Mouse (Mus musculus): ENCODE data around the gene Trpc5. TPM values are rescaled to one million over a fixed set of nuclear protein-coding genes. Genes with fewer than 3 reads are reported as not detected.

The Trpc5 gene
- total RNA-seq (2021), result 10 to 100 TPM; 17.7 to 19.8 TPM

DNA sequence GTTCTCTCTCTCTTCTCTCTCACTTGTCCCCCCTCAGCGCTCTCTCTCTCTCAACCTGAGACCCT is at the start of gene Trpc5:
TSS of gene Trpc5 (minus strand) at position 39 of the 65 bp plus-strand sequence.
- no peak for DNase-seq (ENCODE audit: low spot score in 2 of 2)
- intact Hi-C loops (cut with DNase I), result loop anchor here (5.0 kb wide), 1 partner anchor 619 kb away; no protein-coding TSS in a partner anchor

DNA sequence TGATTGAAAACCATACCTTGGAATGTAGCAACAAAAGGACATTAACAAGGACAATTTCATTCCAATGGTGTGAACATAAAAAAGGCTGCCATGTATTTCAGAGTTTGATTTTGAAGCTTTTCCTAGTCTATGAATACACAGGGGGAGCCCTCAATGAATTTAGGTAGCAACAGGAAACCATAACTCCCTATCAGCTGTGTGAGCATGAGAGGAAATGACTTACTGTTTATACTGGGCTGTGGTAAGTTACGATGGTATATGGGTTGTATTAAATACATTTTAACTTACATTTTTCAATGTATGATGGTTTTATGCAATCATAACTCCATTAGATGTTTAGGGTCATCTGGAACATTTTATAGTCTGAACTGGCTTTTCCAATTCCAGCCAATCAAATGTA is 28.4 kb upstream of the Trpc5 start:
- intact Hi-C loops (cut with DNase I), result no loop called here
- no peak for DNase-seq (ENCODE audit: low spot score in 2 of 2)

DNA sequence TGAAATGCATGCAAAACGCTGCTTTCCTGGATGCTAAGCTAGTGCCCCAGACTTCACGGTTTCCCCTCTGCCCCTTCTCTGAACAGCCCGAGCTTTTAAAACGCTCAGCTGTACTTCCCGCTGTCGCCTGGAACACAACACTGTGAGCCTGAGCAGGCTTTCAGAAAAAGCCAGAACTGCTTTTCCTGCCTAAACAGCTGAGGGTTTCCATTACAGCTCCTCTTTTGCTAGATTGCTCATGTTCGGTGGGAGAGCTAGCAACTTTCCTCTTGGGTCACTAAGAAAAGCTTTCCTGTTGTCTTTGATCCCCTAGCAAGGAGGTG is 1.8 kb upstream of the Trpc5 start:
- DNase-seq (ENCODE audit: low spot score in 2 of 2), result peak in 1 of 2 experiments; percentile 19

DNA sequence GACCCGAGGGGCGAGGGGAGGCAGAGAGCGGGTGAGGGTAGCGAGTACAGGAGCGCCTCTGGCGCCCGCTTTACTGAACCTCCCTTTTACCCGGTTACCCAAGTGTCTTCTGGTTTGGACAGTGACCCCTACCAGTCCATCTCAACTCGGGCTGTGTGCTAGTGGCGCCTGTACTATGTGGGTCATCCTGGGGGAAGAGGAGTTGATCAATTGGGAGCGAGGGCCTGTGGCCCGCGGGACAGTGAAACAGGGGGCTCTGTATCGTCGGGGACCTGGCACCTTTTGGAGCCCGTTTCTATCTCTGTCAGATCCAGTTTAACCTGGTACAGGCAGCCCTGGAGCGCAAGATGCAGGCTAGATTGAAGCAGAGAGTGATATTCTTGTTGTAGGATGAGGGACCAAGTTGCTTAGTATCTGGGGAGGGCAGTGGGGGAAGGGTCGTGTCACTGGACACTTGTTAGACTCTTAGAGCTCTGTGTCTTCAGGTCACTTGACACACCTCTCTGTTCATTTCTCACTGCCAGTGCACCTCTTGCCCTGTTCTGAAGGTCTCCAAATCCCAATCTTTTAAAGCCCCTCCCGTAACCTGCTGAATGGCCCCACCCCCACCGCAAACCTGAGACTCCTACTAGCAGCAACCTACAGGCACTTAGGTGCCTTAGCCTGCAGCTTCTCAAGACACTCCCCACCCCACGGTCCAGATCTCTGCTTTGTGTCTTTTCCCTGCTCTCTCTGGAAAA is 1.3 kb upstream of the Trpc5 start:
- intact Hi-C loops (cut with DNase I), result loop anchor here (5.0 kb wide), 1 partner anchor 618 kb away; no protein-coding TSS in a partner anchor
- DNase-seq (ENCODE audit: low spot score in 2 of 2), result peak in 1 of 2 experiments; percentile 13

More for the DNA sequence above, 1.8 kb upstream of the Trpc5 start:
- intact Hi-C loops (cut with DNase I), result loop anchor here (5.0 kb wide), 1 partner anchor 617 kb away; no protein-coding TSS in a partner anchor

DNA sequence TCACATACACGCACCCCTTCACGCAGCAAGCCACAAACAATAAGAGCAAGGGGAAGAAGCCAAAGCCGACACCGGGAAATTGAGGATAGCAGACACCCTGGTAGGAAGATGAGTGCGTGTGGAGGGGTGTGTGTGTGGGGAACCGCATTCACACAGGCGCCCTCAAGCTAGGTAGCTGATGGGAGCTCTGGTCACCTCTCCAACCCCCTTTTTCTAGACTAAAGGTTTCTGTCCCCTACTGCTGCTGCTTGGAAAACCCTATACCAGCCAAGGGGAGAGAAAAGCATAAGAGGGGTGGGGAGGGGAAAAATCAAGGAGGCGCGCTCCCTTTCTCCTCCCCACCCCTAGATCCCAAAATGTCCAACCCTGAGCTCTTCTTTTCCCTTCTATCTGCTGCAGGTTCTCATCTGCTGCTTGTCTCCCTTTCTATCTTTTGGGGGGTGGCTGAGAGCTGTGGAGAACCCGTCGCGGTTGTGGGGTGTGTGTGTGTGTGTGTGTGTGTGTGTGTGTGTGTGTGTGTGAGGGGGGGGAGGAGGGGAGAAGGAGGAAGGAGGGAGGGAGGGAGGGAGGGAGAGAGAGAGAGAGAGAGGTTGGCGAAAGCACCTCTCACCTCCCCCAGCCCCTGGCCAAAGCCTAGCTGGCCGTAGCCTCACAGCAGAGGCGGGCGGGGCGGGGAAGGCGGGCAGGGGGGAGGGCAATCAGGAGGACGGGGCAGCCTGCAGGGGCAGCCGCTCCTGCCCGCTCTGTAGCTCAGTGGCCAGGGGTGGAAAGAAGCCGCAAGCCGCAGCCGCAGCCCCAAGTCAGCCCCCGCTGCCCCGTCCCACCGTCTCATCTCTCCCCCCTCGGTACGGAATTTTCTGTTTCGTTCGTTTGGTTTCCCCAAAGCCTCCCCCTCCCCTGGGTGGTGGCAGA is 483 bp upstream of the Trpc5 start, which contains the start of gene Rtl4:
TSS of gene Rtl4 (plus strand) at position 701 of the 912 bp plus-strand sequence.
- intact Hi-C loops (cut with DNase I), result loop anchor here (5.0 kb wide), 1 partner anchor 619 kb away; no protein-coding TSS in a partner anchor
- DNase-seq (ENCODE audit: low spot score in 2 of 2), result peak in 1 of 2 experiments; percentile 4

DNA sequence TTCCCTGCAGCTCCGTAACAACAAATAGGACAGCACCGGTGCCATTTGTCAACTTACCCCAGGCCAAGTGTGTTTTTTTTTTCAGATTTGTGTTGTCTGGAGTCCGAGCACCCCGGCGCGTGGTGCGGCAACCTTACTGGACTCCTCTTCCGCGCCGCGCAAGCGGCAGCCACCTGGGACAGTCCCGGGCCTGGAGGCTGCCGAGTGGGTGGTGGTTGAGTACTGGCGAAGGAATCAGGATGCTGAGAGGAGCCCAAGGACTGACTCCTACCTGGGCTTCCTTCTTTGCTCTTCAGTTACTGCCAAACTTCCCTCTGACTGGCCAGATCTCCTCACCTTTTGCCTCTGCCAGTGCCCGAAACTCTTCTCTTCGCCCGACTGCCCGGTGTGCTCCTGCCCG is 238 bp downstream of the Trpc5 start:
- DNase-seq (ENCODE audit: low spot score in 2 of 2), result peak in 1 of 2 experiments; percentile 3

DNA sequence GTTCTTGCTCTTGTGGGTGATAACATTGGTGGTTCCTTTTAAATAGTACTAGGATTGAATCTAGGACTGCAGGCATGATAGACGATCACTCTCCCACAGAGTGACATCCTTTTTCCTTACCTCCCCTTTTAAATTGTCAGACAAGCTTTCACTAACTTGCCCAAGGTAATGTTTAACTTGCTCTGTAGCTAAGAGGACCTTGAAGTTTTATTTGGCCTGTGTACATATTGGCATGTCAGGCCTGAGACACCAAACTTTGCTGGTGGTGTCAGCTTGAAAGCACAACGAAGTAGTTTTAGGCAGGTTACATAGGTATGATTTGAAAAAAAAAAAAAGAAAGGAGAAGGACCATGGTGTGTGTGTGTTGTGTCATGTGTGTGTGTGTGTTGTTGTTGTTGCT is 35.8 kb downstream of the Trpc5 start:
- DNase-seq (ENCODE audit: low spot score in 2 of 2), result no peak
- intact Hi-C loops (cut with DNase I), result no loop called here

More for the DNA sequence above, 238 bp downstream of the Trpc5 start:
- intact Hi-C loops (cut with DNase I), result loop anchor here (5.0 kb wide), 1 partner anchor 620 kb away; no protein-coding TSS in a partner anchor

DNA sequence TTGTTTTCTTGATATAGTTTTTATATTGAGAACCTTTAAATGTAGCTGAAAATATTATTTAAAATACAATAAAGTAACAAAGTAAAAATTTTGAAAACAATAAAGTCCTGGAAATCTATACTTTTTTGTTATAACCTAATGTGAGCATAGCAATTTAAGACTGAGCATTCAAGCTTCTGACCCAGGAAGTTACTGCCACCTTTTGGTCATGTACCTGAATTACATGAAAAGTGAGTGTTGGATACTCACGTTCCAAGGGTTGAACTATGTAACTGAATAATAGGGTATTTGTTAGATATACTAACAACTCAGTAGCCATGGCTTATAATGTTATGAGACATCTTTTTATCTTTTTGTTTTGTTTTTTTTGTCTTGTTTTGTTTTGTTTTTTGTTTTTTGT is 42.6 kb downstream of the Trpc5 start:
- intact Hi-C loops (cut with DNase I), result loop anchor here (10.0 kb wide), 1 partner anchor 241 kb away; no protein-coding TSS in a partner anchor
- no peak for DNase-seq (ENCODE audit: low spot score in 2 of 2)

DNA sequence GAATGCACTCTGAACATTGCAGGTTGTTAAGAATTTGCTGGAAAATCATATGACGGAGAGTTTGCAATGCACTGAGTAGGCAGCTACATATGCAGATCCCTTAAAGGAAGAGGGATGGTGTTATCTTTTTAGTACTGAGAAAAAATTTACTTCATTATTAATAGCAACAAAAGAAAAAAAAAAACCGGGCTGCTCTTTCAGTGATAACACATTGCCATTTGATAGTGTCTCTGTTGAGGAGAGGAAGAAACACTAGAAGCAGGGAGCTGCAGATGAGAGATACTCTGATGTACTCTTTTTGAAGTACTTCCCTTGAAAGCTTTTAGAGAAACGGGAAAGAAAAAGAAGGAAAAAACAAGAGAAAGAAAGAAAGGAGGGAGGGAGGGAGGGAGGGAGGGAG is 43.2 kb downstream of the Trpc5 start:
- DNase-seq (ENCODE audit: low spot score in 2 of 2), result no peak
- intact Hi-C loops (cut with DNase I), result loop anchor here (10.0 kb wide), 1 partner anchor 240 kb away; no protein-coding TSS in a partner anchor

DNA sequence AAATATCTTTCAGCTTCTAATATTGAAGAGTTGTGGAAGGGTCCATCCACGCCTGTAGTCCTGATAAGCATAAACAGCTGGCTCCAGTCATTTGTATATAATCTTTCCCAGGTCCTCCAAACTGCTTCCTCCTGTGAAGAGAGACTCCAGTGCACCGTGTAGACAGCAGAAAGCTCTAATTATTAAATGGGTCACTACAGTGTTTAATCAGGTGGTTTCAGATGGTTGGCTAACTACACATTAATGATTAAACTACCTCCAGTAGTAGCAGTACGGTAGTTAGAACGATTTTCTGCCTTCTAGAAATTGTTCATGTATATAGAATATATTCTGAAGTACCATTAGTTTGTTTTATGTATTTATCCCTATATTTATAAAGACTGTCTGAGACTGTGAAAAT is 75.2 kb downstream of the Trpc5 start:
- DNase-seq (ENCODE audit: low spot score in 2 of 2), result no peak
- intact Hi-C loops (cut with DNase I), result no loop called here

DNA sequence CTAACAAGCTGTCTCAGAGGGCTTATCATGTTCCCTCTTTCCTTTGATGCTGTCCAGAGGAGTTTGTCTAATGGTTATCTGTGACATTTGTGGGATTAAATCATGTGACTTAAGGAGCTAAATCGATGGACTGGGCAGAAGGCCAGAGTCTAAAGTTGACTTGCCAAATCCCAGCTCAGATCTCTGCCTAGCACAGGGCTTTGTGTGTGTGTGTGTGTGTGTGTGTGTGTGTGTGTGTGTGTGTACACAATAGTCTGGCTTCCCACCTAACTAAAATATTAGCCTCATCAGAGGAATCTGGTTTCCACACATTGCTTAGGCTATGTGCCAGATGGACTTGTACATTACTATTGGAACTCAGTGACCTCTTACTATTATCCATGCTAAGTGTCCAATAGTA is 151.5 kb downstream of the Trpc5 start:
- intact Hi-C loops (cut with DNase I), result no loop called here
- no peak for DNase-seq (ENCODE audit: low spot score in 2 of 2)

DNA sequence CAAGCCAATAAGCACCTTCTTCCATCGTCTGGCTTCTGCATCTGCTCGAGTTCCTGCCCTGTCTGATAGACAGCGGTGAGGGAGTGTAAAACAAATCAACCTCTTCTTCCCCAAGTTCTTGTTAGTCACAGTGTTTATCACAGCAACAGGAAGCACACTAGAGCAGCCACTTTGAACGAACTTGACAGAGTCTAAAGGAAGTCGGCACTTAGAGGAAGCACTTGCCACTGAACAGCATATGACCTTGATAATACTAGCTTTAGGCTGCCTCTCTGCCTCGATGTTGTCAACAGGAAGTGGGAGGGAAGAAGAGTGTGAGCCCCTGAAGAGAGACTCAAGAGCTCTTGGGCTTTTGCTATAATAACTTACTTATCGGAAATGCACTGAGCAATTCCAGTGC is 161.9 kb downstream of the Trpc5 start:
- no peak for DNase-seq (ENCODE audit: low spot score in 2 of 2)
- intact Hi-C loops (cut with DNase I), result no loop called here

DNA sequence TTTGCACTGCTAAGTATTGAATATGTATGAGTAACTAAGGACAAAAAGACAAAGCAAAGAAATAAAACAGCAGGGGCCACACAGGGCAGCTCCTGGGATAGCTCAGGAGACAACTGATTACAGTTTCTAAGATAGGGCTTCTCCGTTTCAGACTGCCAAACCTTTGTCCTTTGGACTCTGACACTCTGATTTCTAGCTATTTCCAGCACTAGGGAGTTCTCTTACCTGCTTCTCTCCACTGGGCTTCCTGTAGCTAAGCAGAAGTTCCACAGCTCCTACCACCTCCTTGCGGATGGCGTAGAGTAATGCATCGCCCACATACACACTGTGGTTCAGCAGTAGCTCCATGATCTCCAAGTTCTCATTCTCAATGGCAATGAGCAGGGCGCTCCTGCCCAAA is 164.7 kb downstream of the Trpc5 start:
- intact Hi-C loops (cut with DNase I), result no loop called here
- DNase-seq (ENCODE audit: low spot score in 2 of 2), result no peak

DNA sequence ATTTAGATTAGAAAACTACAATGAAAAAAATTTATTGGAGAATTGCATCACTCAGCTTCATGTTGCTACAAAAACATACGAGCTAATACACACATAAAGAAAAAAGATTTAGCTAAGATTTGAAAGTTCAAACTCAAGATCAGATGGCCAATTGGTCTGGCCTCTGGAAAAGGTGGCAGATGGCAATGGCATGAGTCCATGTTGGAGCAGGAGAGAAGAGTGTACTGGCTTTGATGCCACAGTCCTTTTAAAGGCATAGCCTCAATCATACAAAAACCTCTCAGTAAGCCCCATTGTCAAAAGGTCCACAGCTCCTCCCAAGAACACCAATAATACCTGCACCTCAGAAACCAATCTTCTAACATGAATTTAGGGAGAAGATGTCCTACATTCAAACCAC is 196.6 kb downstream of the Trpc5 start:
- intact Hi-C loops (cut with DNase I), result no loop called here
- DNase-seq (ENCODE audit: low spot score in 2 of 2), result no peak

DNA sequence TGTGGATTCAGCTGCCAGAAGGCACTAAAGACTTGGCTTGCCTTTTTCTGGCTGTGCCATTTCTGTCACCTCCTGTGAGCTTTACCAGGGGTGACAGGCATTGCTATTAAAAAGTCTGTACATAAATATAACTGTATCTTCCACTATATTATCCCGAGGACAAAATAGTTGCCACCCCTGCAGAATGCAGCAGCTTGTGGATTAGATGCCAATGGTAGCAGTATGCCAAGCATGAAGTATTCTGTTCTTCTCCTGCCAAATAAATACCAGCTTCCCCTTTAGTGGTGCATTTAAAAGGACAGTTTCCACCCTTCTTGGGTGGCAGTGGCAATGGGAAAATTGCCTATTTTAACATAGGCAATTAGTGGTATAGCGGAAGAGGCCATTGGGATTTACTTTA is 223.6 kb downstream of the Trpc5 start:
- intact Hi-C loops (cut with DNase I), result no loop called here
- DNase-seq (ENCODE audit: low spot score in 2 of 2), result peak in 1 of 2 experiments; percentile 46

DNA sequence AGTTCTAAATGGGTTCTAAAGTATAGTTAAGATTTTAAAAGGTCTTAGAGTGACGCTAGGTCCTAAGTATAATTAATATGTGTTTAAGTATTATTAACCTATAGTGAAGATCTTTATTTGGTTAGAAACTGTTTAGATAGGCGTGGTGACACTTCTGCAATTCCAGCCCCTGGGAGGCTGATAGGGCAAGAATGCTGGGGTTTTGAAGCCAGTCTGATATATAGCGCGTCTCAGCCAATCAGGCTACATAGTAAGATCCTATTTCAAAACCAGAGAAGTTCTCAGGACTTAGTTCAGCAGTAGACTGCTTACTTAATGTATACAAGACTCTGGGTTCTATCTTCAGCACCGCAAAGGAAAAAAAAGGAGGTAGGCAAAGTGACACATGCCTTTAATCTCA is 231.7 kb downstream of the Trpc5 start, which contains the start of gene Trpc5os:
TSS of gene Trpc5os (plus strand) at position 301 of the 400 bp plus-strand sequence.
- no peak for DNase-seq (ENCODE audit: low spot score in 2 of 2)
- intact Hi-C loops (cut with DNase I), result no loop called here

DNA sequence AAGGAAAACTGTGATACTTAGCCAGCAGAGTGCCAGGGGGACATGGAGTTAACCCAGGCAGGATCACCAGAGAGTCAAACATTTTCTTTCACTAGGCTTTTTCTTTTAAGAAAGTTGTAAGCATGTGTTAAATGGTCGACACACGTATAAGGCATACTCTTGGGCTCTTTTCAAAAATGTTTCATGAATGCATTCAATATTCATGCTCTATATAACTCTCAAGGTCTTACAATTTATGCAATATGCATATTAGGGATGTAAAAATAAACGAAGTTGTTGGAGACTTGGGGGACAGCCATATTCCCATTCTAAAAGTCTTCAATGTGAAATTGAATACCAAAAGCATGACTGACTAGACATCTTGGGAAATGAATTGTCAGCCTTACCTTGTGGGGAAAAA is 264.1 kb downstream of the Trpc5 start:
- intact Hi-C loops (cut with DNase I), result no loop called here
- DNase-seq (ENCODE audit: low spot score in 2 of 2), result peak in 1 of 2 experiments; percentile 37

DNA sequence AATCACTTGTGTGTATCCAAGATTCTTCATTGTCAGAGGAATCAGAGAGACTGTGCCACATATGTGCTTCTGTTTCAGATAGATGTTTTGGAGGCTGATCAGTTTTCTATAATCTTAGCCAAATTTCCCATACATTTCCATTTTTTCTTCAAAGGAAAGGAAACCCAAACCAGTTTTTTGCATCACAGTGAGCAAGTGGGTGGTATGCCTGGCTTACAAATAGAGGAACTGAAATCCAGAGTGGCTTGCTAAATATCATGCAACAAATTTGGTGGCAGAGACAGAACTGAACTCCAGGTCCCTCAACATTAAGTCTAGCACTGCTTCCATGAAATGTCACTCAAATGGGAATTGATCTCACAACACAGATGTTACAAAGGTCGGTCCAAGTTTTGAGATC is 266.9 kb downstream of the Trpc5 start:
- DNase-seq (ENCODE audit: low spot score in 2 of 2), result peak in 1 of 2 experiments; percentile 25
- intact Hi-C loops (cut with DNase I), result no loop called here

DNA sequence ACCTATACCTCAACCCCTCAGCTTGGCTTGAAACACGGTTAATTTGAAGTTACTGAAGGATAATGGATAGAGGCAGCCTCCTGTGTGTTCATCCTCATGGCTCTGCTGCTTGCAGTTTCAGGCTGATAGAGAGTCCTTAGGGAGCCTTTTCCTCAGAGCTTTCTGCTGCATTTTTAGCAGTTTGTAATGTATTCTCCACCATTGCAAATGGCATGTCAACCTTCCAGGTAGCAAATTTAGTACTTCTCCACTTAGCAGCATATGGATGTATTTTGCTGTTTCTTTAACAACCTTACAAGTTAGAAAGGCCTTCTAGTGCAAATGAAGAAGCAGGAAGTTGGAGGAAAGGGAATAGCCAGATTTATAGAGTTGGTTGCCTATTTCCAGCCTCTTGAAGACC is 267.7 kb downstream of the Trpc5 start:
- intact Hi-C loops (cut with DNase I), result no loop called here

DNA sequence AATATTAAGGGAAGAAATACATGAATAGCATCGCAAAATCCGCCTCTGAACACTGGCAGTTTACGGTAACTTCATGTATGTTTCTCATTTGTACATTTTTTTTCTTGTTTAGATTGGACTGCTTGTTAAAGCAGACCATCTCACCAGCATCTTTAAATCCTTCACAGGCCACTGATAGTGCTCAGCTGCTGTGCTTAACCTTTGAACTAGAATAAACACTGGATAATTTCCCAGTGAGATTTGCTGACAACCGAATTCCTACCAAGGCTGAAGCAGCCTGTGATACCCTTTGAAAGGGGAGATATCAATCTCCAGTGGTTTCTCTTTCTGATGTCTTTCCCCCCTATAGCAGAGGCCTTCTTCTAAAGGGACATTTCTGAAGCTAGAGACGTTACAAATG is 279.9 kb downstream of the Trpc5 start:
- DNase-seq (ENCODE audit: low spot score in 2 of 2), result no peak
- intact Hi-C loops (cut with DNase I), result loop anchor here (10.0 kb wide), 1 partner anchor 237 kb away; no protein-coding TSS in a partner anchor

More for the DNA sequence above, 267.7 kb downstream of the Trpc5 start:
- DNase-seq (ENCODE audit: low spot score in 2 of 2), result peak in 1 of 2 experiments; percentile 51

DNA sequence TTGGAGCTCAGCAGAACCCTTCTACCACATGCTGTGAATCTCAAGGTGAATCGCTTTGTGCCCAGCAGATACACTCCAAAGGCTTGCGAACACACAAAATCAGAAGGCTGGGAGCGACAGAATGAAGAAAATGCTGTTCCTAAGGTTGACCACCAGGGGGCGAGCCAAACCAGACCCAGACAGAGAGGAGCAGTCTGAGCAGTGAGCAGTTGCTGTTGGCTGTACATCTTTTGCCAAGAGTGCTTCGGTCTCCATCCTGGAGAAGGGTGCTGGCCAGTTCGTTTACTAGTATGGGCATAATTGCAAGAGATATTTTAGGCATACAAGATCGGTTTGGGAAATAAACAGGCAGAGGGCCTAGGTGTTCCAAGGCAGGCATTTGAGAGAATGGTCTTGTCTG is 284.5 kb downstream of the Trpc5 start:
- peak; percentile 23 to 55 for DNase-seq (ENCODE audit: low spot score in 2 of 2)
- intact Hi-C loops (cut with DNase I), result loop anchor here (5.0 to 10.0 kb wide), 2 partner anchors 241 to 904 kb away; no protein-coding TSS in a partner anchor

Measured in left cerebral cortex, postnatal 25 days (tissue).